Comparison of ENCODE assay signal across 1 mouse cellular context in genomic region chr12:104751814-104752765, GRCm38 (mm10).
A peak's percentile ranks its signal among the peaks of the same experiment; 100 is the strongest.
TF ChIP-seq lines count a peak whose summit lies in the region.

Gene Dicer1 (minus strand): TSS chr12:104751952.

TF ChIP-seq in CH12.LX, 34 proteins besides CTCF, POLR2A, EP300 and RAD21 (continued from another document):
- TF ChIP-seq GABPA (IDR thresholded peaks at IDR 0.05; ENCODE audit: insufficient replicate concordance, low read depth, low read length) (peak; percentile 81), NELFE (IDR thresholded peaks at IDR 0.05; ENCODE audit: low read depth, low read length) (peak; percentile 70), IRF4 (IDR thresholded peaks at IDR 0.05; ENCODE audit: low read depth, low read length) (peak; percentile 31; the same call in 1 of the 2 replicates), SIN3A (IDR thresholded peaks at IDR 0.05; ENCODE audit: low read length) (peak; percentile 68), CHD2 (IDR thresholded peaks at IDR 0.05; ENCODE audit: low read length) (peak; percentile 92), ELF1 (IDR thresholded peaks at IDR 0.05; ENCODE audit: low read depth, low read length) (peak; percentile 45; the same call in 1 of the 2 replicates), UBTF (IDR thresholded peaks at IDR 0.05; ENCODE audit: low read depth, low read length) (peak; percentile 95)
